Mouse (Mus musculus): Measurements from ENCODE around the gene Nupl1.

GRCm38 (mm10) chr14:60194606-60195005 is 56.6 kb downstream of the Nupl1 start:
- no peak for TF ChIP-seq ZC3H11A (IDR thresholded peaks at IDR 0.05; ENCODE audit: borderline replicate concordance, low read depth, low read length)
- TF ChIP-seq ZNF384 (IDR thresholded peaks at IDR 0.05; ENCODE audit: low read depth, low read length), result no peak
- TF ChIP-seq HCFC1 (IDR thresholded peaks at IDR 0.05; ENCODE audit: borderline replicate concordance, insufficient read depth, low read length), result no peak
